Mouse (Mus musculus) midbrain, embryonic 13.5 days (tissue): ENCODE results near the gene Mtmr12. TPM values are rescaled to one million over a fixed set of nuclear protein-coding genes. Genes with fewer than 3 reads are reported as not detected.
A peak's percentile ranks its signal among the peaks of the same experiment; 100 is the strongest.

ENCODE experiments used
- ATAC-seq: fragments of 200-750 bp; cut with Nextera tagmentation; 2 replicates; pipeline ENCODE4 v1.8.0; 2017; ENCODE audit warnings: mild to moderate bottlenecking, moderate TSS enrichment, moderate library complexity
- H3K27ac ChIP-seq: fragments of 300-500 bp; sonication (generic); 2 replicates; pipeline ENCODE4 v1.5.1; 2015; ENCODE audit warnings: inconsistent platforms, mild to moderate bottlenecking, moderate library complexity
- H3K27me3 ChIP-seq: fragments of 300-500 bp; sonication (generic); 2 replicates; pipeline ENCODE4 v1.6.1; 2015; ENCODE audit warnings: mild to moderate bottlenecking, inconsistent platforms
- H3K36me3 ChIP-seq: fragments of 300-500 bp; sonication (generic); 2 replicates; pipeline ENCODE4 v1.6.1; 2015; ENCODE audit warnings: mild to moderate bottlenecking, inconsistent platforms
- H3K4me1 ChIP-seq: fragments of 300-500 bp; sonication (generic); replicated peaks from 2 replicates; pipeline ENCODE4 v1.6.1; 2015; ENCODE audit warnings: inconsistent platforms
- H3K4me2 ChIP-seq: fragments of 300-500 bp; sonication (generic); replicated peaks from 2 replicates; pipeline ENCODE4 v1.6.1; 2015; ENCODE audit warnings: moderate library complexity, mild to moderate bottlenecking, inconsistent platforms
- H3K4me3 ChIP-seq: fragments of 300-500 bp; sonication (generic); replicated peaks from 2 replicates; pipeline ENCODE4 v1.5.1; 2015; ENCODE audit warnings: mild to moderate bottlenecking, inconsistent platforms
- H3K9ac ChIP-seq: fragments of 300-500 bp; sonication (generic); replicated peaks from 2 replicates; pipeline ENCODE4 v1.6.1; 2015; ENCODE audit warnings: mild to moderate bottlenecking, inconsistent platforms
- H3K9me3 ChIP-seq: fragments of 300-500 bp; sonication (generic); 2 replicates; pipeline ENCODE4 v1.6.1; 2016; ENCODE audit warnings: mild to moderate bottlenecking, inconsistent platforms
- WGBS: fragments of 180-500 bp; shearing (Covaris S2); methylation state at CpG from one replicate; pipeline ENCODE4 v1.1.7; 2015; 5-methylcytosine and 5-hydroxymethylcytosine counted together
- microRNA counts: library from miRNA; unstranded; fragments of <30 nt; microRNA quantifications from one replicate; lab custom pipeline; 2016
- microRNA-seq: library from miRNA; unstranded; fragments of <30 nt; microRNA quantifications from one replicate; pipeline ENCODE4, GENCODE M21; 2016
- polyA plus RNA-seq: library from polyadenylated mRNA; unstranded; fragments of >200 nt; fragmentation: Nextera tagmentation; extraction: Ambion mirVana; gene quantifications from 2 replicates; pipeline ENCODE4 v1.2.1, GENCODE M21; 2015

The Mtmr12 gene
- polyA plus RNA-seq, 1 experiment from 2014 or later = 9.3 TPM

GRCm38 (mm10) chr15:12321091-12321787 is 116.4 kb downstream of the Mtmr12 start, which contains the start of gene Golph3:
Golph3 (plus strand) TSS chr15:12321450.
- WGBS = under 1% methylated on average over 74 of the region's 74 CpGs
- H3K36me3 ChIP-seq = no peaks in the 10 kb centered on the region
- peak within 1 kb of the TSS; percentile 89 for H3K27ac ChIP-seq
- H3K4me2 ChIP-seq = peak within 1 kb of the TSS; percentile 74
- peaks cover 16% of the 10 kb centered on the region for H3K27me3 ChIP-seq
- H3K4me3 ChIP-seq = peak within 1 kb of the TSS; percentile 89
- H3K9ac ChIP-seq = peak within 1 kb of the TSS; percentile 95
- H3K4me1 ChIP-seq = peaks cover 40% of the 10 kb centered on the region
- ATAC-seq = peak; percentile 97
- no peaks in the 10 kb centered on the region for H3K9me3 ChIP-seq

- ATAC-seq = peak; percentile 53
- peaks cover 16% of the 10 kb centered on the region for H3K27me3 ChIP-seq
- peak within 1 kb of the TSS; percentile 74 for H3K4me2 ChIP-seq
- peak within 1 kb of the TSS; percentile 89 for H3K27ac ChIP-seq
- H3K9me3 ChIP-seq = no peaks in the 10 kb centered on the region
- peaks cover 42% of the 10 kb centered on the region for H3K4me1 ChIP-seq
- peak within 1 kb of the TSS; percentile 89 for H3K4me3 ChIP-seq
- H3K9ac ChIP-seq = peak within 1 kb of the TSS; percentile 95
- H3K36me3 ChIP-seq = no peaks in the 10 kb centered on the region
- WGBS = under 1% methylated on average over 63 of the region's 70 CpGs
Measured at GRCm38 (mm10) chr15:12321788-12322621, 117.2 kb downstream of the Mtmr12 start, which contains the start of gene 1810049J17Rik. 1810049J17Rik (minus strand) TSS chr15:12321899.

- Histone ChIP-seq H3K4me2 (peak overlapping the region; percentile 74), H3K27ac (no peak overlapping the region), H3K9ac (peak overlapping the region; percentile 95), H3K36me3 (no peaks in the 10 kb centered on the region), H3K27me3 (peaks cover 16% of the 10 kb centered on the region), H3K9me3 (no peaks in the 10 kb centered on the region), H3K4me3 (peak overlapping the region; percentile 89), H3K4me1 (peaks cover 42% of the 10 kb centered on the region)
- no peak for ATAC-seq
- 18% methylated on average over 9 of the region's 9 CpGs for WGBS
Measured at GRCm38 (mm10) chr15:12322676-12323402, 118.0 kb downstream of the Mtmr12 start.

MicroRNAs within 50 kb of the gene (microRNA counts, 519-probe panel; counts per million panel counts)
- microRNA mmu-miR-1898 (lab: Ali Mortazavi, UCI) = 110 counts per million, percentile 56 among the panel's probes with 10 or more counts

Small RNA genes within 50 kb of the gene (microRNA-seq; reads per million reads assigned to microRNA genes)
- not detected for gene Mir1898

Other genes with a start within 250 kb of the Mtmr12 start
- gene Sub1, start 208.0 kb upstream of the Mtmr12 start, polyA plus RNA-seq = 587 and 637 TPM in 2 replicates
- gene Zfr, start 87.2 kb upstream of the Mtmr12 start, polyA plus RNA-seq = 149 and 153 TPM in 2 replicates
- gene Golph3, start 116.4 kb downstream of the Mtmr12 start, polyA plus RNA-seq = 68.6 and 70.8 TPM in 2 replicates
- gene 1810049J17Rik, start 116.9 kb downstream of the Mtmr12 start, polyA plus RNA-seq = 0.67 TPM in 1 of 2 replicates, not detected in the other